Mouse (Mus musculus) thymus, postnatal 36 days (tissue): ENCODE data around the gene Tmem156.

Experiments used
- DNase-seq, 2 experiments: peaks; one replicate each; pipeline ENCODE4 v3.0.0; 2022; ENCODE audit warnings: mixed read lengths in 2 of 2

Gene Tmem156

DNA sequence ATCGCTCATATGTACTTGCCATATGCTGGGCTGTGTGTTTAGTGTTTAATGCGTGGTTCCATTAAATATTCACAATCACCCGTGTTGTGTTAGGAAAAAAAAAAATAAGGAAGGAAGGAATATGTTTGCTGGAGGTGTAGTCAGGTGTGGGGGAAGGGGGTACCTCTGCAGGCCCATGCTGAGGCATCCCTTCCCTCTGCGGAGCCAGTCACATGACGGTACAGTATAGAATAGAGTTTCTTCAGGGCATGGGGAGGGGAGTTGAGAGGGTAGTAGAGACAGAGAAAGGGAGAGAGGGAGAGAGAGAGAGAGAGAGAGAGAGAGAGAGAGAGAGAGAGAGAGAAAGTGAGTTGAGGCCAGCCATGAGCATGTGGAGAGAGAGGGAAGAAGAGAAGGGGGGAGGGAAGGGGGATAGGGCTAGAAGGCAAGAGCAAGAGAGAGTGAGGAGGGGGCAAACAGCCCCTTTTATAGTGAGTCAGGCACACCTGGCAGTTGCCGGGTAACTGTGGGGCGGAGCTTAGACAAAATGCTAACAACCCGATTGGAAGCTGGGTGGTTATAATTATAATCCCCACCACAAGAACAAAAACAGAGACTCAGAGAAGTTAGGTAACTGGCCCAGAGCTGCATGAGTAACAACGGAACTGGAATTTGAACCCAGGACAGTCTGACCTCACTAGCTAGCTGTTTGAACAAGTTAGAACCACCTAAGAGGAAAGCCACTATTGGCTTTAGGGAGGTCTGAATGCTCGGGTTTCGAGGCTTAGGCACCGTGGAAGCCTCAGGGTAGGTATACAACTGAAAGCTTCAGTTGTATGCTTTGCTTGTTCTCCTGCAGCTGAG is 45.3 kb downstream of the Tmem156 start:
- no peak for DNase-seq

DNA sequence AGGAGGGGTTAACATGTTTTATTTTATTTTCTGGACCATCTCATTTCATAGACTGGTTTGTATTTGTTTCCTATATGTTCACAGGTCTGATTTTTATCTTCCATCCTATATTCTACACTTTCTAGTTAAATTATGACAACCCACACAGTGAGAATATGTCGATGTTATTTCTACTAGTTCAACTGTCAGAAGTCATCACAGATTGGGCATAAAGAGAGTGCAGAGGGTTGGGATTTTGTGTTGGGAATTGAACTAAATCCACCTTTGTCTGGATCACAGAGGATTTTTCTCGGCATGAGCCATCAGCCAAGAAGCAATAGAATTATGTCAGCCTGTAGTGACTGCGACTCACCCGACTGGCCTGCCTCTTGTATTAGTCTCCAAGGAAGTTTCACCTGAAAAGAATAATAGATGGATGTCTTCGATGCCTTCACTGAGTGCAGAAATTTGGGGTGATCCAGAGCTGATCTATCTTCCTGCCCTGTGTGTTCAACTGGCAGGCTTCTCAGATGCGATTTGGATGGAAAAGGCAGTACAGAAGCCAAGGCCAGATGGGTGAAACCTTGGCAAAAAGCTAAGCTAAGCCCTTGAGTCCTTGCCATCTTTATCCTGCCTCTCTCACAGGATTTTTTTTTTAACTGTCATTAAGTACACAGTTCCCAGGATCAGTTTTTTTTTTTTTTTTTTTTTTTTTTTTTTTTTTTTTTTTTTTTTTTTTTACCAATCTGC is 46.1 kb downstream of the Tmem156 start:
- DNase-seq = no peak

DNA sequence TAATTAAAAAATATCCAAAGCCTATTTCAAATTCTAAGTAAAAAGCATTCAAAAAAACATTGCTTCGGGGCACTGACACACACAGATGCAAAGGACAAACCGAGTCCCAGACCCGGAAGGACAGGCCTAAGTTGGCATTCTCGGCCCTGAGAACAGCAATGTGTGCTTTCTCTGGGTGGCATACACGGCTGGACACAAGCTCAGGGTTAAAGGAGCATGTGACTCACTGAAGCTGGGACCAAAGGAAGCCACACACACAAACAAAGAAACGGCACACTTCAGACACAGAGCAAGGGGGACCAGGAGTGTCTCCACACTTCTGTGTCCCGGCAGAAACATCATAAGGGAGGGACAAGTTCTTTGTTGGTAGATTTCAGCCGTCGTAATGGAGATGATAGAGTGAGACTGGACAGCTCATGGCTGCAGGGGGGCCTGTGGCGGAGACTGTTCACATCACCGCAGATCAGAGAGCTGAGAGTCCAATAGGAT is 48.5 kb downstream of the Tmem156 start:
- DNase-seq = no peak

DNA sequence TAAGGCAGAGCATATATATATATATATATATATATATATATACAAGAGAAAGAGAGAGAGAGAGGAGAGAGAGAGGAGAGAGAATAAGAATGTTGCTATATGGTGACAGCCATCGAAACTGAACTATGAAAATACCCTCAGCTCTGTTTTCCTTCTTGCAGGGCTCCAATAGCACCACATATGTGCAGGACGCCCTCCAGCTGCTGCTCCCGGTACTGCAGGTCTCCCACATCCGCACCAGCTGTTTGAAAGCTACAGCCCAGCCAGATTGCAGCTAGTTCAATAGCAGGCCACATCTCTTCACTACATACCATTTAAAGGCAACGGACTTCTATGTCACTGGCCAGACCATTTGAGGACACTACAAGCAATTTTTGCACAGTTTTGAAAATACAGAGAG is 51.5 kb downstream of the Tmem156 start:
- DNase-seq = peak; percentile 22 to 30

DNA sequence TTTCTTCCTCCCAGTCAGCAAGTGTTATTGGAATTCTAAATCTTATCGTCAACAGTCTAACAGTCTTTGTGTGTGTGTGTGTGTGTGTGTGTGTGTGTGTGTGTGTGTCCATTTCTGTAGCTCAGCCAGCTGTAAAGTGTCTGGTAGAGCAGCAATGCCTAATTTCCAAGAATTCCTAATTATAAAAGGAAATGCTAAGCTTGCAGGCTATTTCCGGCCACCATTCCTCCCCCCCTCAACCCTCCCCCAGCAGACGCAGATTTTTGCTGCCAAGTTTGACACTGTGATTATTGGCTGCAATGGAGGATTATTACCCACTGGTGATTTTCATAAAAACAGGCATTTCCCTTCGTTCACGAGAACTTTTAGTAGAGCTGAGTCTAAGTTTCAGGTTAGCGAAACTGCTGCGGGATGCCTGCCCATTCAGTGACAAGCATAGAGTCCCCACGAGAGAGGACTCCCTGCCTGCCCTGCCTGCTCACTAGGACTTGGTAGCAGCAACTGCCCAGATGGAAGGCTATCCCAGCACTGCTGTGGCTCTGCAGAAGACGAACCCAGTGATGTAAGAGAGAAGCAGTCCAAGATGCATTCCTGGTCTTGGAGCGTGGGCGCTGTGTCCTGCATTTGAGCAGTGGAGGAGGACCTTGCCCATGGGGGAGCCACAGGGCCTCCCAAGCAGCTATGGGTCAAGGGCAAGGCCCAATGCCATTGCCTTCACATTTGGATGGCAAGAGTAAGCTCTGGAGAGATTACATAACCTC is 52.9 kb downstream of the Tmem156 start:
- DNase-seq = no peak

DNA sequence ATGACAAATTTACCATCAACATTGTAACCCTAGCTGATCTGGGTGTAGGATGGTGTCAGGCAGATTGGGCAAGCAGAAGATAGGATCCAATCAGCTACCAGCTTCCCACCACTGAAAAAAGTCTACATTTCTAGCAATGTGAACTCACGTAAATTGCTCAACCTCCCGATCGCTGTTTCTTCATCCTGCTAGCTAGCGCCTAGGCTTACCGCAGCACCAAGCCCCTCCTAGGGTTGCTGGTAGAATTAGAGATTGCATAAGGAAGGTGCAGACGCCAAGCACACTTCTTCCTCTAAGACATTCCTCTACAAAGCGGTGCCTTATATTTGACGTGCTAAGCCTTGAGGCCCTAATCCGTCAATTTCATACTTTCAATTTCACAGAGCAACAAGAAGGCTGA is 53.6 kb downstream of the Tmem156 start:
- no peak for DNase-seq

DNA sequence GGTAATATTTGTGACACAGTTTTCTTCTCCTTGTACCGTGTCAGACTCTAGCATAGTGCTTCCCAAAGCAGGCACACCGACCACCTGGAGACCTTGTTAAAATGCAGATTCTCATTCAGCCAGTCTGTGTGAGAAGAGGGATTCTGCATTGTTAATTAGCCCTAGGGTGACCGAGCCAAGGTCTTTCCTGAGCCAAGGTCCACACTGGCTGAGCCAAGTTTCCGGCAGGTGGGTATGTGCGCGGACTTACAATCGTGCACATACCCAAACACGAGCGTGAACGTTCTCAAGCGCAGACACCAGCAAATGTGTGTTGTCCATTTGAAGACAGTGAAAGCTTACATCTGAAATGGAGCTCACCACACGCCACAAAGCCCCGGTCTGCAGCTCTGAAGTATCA is 55.3 kb downstream of the Tmem156 start:
- no peak for DNase-seq

DNA sequence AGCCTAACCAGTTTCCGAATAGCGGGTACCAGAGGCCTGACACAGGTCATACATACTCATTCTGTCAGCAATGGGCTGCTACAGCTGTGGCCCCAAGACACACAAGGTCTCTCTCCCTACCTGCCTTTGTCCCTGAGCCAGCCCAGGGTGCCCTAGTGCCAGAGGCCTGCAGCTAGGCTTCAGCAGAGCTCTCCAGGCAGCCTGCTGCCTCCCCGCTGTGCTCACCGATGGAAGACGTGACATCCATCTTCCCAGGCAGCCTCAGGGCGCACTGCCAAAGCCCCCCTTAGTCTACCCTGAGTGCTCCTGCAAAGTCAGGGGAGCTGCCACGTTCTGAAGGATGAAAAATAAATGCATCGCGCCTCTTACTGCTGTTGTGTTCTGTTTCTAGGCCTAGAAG is 63.9 kb downstream of the Tmem156 start:
- no peak for DNase-seq

DNA sequence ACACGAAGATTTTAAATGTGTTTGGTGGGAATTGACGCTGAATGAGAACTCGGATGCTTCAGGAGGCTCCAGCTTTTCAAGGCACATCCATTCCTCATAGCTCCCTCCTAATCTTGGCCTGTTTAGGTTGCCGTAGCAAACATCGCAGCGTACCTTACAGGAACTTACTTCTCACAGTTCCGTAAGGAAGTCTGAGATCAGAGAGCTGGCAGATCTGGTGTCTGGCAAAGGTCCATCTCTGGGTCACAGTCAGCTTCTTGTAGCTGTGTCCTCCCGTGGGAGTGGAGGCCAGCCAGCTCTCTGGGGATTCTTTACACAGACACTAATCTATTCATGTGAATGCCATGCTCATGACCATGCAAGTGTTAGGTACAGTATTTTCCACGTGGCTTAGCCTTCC is 65.2 kb downstream of the Tmem156 start:
- no peak for DNase-seq

DNA sequence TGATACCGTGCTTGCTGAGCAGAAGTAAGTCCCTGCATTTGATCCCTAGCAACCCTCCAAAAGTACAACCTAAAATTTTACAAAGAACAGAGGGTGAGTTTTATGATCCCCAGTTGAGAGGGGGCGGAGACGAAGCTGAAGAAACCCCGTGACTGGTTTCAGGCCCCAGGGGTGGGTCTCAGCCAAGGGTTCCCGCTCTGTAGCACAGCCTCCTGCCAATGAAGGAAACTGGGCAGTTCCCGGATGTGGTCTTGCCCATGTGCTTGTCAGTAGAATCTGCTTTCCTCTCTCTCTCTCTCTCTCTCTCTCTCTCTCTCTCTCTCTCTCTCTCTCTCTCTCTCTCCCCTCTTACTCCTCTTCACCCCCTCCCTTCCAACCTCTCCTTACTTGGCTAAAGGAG is 66.0 kb downstream of the Tmem156 start:
- DNase-seq = peak; percentile 55 to 71

DNA sequence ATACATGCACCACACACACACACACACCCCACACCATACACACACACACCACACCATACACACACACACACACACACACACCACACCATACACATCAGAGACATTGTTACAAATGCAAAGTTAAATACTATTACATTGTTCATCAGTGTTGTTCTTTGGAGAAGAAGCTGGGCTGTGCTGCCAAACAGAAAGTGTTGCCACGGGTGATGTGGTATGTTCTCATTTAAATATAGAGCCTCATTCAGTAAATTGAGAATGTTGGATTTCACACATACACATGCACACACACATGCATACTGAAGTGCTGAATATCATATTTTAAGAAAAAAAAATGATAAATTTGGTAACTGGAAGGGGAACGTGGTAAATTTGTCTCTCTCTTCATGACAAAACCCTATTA is 67.3 kb downstream of the Tmem156 start:
- DNase-seq = no peak

DNA sequence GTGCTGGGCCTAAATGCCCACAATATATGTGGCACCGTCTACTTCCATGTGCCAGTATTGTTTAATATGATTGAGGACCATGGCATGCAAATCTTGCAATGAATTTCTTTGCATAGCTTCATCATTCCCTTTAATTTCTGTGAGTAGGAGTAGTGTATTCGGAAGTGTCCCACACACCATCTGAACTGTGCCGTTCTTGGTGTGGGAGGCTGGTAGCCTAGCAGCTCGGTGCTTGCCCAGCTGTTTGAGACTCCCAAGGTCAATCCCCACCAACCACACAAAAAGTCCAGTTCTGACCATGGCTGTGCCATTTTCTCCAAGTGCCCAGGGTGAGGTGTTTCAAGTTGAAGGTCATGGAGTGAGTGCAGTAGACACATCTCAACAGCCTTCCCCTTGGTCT is 69.9 kb downstream of the Tmem156 start:
- no peak for DNase-seq

DNA sequence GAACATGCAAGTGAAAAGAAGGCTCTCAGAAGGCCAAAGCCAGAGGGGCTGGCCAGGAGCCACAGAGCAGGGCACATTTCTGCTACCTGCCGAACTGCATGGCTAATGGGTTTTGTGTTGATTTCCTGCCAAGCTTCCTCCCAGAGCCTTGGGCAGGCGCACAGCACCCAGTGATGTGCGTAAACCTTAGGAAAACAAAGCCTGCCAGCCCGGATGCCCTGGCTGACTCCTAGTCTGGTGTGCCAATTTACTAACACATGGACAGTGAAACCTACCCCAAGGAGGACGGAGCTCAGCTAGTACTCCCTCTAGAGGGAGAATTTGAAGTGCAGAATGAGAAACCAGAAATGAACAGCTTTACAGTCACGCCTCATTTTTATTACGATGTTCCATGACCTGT is 72.1 kb downstream of the Tmem156 start:
- no peak for DNase-seq

DNA sequence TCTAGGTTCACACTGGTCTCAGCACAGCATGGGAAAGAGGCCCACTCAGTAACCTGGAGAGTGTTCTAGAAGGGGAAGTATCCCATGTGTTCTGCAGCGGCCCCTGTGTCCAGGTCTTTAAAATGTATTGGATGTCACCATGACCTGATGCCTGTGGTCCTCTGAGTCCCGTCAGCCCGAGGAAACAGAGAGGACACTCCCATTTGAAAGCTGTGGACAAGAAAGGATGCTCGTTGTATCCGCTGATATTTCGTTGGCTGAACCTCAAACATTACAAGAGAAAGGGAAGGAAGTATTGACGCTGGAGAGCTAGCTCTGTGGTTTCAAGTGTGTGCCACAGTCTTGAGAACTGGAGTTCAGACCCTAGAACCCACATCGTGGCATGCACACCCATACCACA is 72.8 kb downstream of the Tmem156 start:
- no peak for DNase-seq

DNA sequence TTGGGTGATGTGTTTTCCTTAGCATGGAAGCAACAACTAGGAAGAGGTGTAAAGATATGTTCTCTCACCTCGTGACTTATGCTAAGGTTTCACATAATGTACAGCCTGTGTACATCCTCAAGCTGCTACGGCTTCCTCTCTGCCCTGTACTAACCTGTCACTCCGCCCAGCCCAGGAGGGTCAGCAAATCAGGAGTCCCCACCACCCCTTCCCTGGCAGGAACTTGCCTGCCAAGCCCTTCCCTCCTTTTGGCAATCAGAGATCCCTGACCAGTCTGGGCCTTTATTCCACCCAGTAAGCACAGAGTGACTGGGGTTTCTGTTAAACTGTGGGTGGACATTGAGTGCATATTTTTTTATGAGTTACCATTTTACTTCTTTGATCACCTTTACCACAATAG is 76.4 kb downstream of the Tmem156 start:
- DNase-seq = no peak

DNA sequence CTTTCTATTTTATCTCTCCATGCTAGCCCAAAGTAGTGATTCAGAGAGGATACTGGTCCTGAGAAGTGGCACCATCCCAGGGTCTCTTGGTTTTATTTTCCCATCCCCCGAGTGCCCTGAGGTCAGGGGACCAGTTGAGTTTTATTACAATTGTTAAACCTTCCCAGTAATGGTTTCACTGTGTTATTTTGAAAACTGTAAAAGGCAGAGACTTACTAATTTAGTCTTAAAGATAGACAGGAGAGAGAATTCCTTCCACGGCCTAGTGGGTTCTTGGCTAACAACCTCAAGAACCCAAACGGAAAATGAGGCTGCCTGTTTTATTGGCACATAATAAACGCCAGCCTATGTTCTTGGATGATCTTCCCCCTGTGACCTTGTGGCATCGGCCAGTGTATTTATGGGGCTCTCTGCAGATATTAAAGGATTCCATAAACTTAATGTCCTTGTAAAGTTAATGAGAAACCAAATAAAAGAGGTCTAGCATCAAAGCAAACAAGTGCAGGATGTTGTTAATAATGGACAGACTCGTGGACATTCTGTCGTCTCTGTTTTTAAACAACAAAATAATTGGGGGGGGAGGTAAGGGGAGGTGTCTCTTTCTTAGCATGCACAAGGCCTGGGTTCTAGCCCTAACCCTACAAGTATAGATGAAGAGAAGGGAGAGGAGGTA is 79.9 kb downstream of the Tmem156 start:
- DNase-seq = no peak

DNA sequence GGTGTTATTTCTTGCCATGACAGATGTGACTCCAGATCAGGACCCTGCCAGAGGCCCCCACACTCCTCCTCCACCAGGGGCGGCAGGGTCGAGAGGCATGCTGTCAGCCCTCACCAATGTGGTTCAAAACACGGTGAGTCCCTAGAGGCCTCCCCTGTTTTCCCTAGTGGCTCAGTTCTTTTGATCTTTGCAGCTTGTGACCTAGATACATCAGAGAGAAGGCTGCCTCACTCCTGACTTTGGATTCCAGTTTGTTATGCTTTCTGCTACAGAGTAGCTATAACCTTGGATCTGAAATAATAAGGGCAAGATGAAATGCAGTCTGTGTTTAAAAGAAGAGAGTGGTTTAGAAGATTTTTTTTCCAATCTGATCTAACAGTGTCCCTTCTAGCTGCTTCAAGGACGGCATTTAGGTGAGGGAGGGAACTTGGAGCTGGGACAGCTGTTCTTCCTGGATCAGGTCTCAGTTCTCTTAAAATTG is 85.9 kb downstream of the Tmem156 start:
- peak; percentile 22 to 58 for DNase-seq

DNA sequence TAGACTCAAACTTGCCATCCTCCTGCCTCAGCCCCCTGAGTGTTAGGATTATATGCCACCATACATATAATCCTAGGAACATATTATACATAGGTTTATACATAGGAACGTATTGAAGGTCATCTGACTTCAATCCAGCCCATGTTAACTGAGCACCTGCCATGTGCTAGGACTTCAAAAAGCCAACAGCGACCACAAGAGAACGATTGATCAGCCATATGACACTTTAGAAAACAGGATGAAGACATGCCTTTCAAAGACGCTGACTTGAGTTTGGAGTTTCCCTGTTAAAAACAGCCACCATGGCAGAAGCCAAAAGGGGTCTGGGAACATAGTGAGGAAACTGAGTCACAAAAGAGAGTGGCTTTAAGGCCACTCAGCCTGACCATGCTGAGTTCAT is 86.7 kb downstream of the Tmem156 start:
- DNase-seq = no peak
